Mouse (Mus musculus) liver, adult 2 months (tissue): ENCODE results near the gene Spon2.

Experiments
- CTCF ChIP-seq: fragments of 200-500 bp; IDR thresholded peaks from 2 replicates; pipeline ENCODE4 v1.5.1; 2011; ENCODE audit warnings: low read depth, low read length, control low read depth
- POLR2A ChIP-seq: fragments of 200-500 bp; IDR thresholded peaks from 2 replicates; pipeline ENCODE4 v1.6.1; 2011; ENCODE audit warnings: low read length, control low read depth; ENCODE audit not compliant: insufficient read depth; ENCODE audit errors: extremely low read depth

- TF ChIP-seq POLR2A (no peak), CTCF (no peak)
These were observed 4.8 kb upstream of the Spon2 start for GRCm38 (mm10) chr5:33222841-33223744.
